Comparison of ENCODE assay signal across 15 mouse cellular contexts in the genomic region with DNA sequence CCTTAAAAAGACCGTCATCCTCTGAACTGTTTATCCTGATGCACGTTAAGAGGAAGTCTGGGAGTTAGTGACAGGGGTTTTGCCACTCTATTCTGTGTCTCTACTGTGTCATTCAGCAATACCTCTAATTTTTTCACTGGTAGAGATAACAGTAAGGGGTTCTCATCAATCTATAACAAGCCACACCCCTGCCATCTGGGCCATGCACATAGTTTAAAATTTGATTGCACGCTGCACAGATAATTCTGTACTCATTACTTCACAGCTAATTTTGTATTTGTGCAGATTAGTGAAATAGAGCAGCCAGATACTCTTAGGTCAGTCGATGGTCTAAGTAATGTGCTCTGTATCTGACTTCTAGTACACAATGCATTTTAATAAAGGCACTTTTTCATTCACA.
"Had no signal": no experiment of that assay in that cellular context is flagged by ENCODE, and none has a peak within 500 bp of the region (broad histone marks: within the 10 kb centered on the region; RNA-seq: fewer than 3 reads in every experiment).

No protein-coding gene starts in this region.

- ATAC-seq: midbrain, embryonic 15.5 days had no signal

- H3K4me2 ChIP-seq: limb, embryonic 13.5 days; midbrain, embryonic 12.5 days; midbrain, embryonic 15.5 days; neural tube, embryonic 12.5 days; neural tube, embryonic 15.5 days had no signal

- H3K27ac ChIP-seq: limb, embryonic 13.5 days; midbrain, embryonic 12.5 days; midbrain, embryonic 15.5 days; neural tube, embryonic 12.5 days; neural tube, embryonic 15.5 days had no signal

- H3K36me3 ChIP-seq: limb, embryonic 13.5 days; midbrain, embryonic 12.5 days; midbrain, embryonic 15.5 days; neural tube, embryonic 12.5 days; neural tube, embryonic 15.5 days had no signal

- H3K9me3 ChIP-seq: limb, embryonic 13.5 days; midbrain, embryonic 12.5 days; midbrain, embryonic 15.5 days; neural tube, embryonic 12.5 days; neural tube, embryonic 15.5 days had no signal

- H3K4me1 ChIP-seq: limb, embryonic 13.5 days; midbrain, embryonic 12.5 days; midbrain, embryonic 15.5 days; neural tube, embryonic 12.5 days had no signal

- H3K27me3 ChIP-seq: limb, embryonic 13.5 days; midbrain, embryonic 12.5 days; midbrain, embryonic 15.5 days; neural tube, embryonic 12.5 days; neural tube, embryonic 15.5 days had no signal

- DNase-seq: kidney, adult 18-20 months; kidney, adult 9 months; kidney, postnatal 14 days; kidney, postnatal 4 days; left cerebral cortex, postnatal 4 days; lung, adult 2 months; lung, postnatal 14 days; lung, postnatal 4 days; thymus, adult 18-20 months; thymus, postnatal 36 days had no signal

- H3K4me3 ChIP-seq: limb, embryonic 13.5 days; midbrain, embryonic 12.5 days; midbrain, embryonic 15.5 days; neural tube, embryonic 12.5 days; neural tube, embryonic 15.5 days had no signal

- H3K9ac ChIP-seq: limb, embryonic 13.5 days; midbrain, embryonic 12.5 days; midbrain, embryonic 15.5 days; neural tube, embryonic 12.5 days; neural tube, embryonic 15.5 days had no signal
